Comparison of ENCODE assay signal across 22 mouse cellular contexts in genomic region chr1:40740739-40741138, GRCm38 (mm10). TPM values are rescaled to one million over a fixed set of nuclear protein-coding genes. Genes with fewer than 3 reads are reported as not detected.
DNase-seq lines count a peak whose midpoint lies in the region; ATAC-seq and TF ChIP-seq lines count a peak whose summit lies in the region.
"Had no signal": no experiment of that assay in that cellular context is flagged by ENCODE, and none has a peak within 500 bp of the region (broad histone marks: within the 10 kb centered on the region; RNA-seq: fewer than 3 reads in every experiment).

No protein-coding gene starts in this region.

- no peak for TF ChIP-seq CTCF in liver, postnatal 0 days (IDR thresholded peaks at IDR 0.05; ENCODE audit: low read depth)

- no peak for ATAC-seq in heart, embryonic 11.5 days (replicated peaks; ENCODE audit: insufficient number of reproducible peaks, low FRiP score, low TSS enrichment)
- ATAC-seq in limb, embryonic 11.5 days (ENCODE audit: insufficient number of reproducible peaks, low FRiP score, low TSS enrichment, low read depth): peak; percentile 60; the same call in 1 of the 2 replicates
- ATAC-seq in limb, embryonic 12.5 days (ENCODE audit: insufficient number of reproducible peaks, insufficient read depth, low FRiP score, low TSS enrichment, low read depth): peak; percentile 82
- no peak for ATAC-seq in liver, postnatal 0 days
- ATAC-seq: activated CD4-positive, CD25-positive, alpha-beta regulatory T cell, adult 4 months; CD4-positive, CD25-positive, alpha-beta regulatory T cell, adult 4 months; Patski had no signal

- H3K9ac ChIP-seq in heart, embryonic 11.5 days (ENCODE audit: low read depth, low read length): no peak overlapping the region
- no peak overlapping the region for H3K9ac ChIP-seq in limb, embryonic 11.5 days (ENCODE audit: low read length)
- no peak overlapping the region for H3K9ac ChIP-seq in limb, embryonic 12.5 days (replicated peaks)
- H3K9ac ChIP-seq in liver, postnatal 0 days (replicated peaks): no peak overlapping the region

- H3K4me2 ChIP-seq in heart, embryonic 11.5 days: no peak overlapping the region
- H3K4me2 ChIP-seq in limb, embryonic 11.5 days (ENCODE audit: low read depth, severe bottlenecking): no peak overlapping the region
- no peak overlapping the region for H3K4me2 ChIP-seq in limb, embryonic 12.5 days
- H3K4me2 ChIP-seq in liver, postnatal 0 days (ENCODE audit: low read depth, low read length): no peak overlapping the region

- H3K27me3 ChIP-seq in heart, embryonic 11.5 days (ENCODE audit: control insufficient read depth, insufficient read depth, low read length): no peaks in the 10 kb centered on the region
- no peaks in the 10 kb centered on the region for H3K27me3 ChIP-seq in limb, embryonic 11.5 days (ENCODE audit: control insufficient read depth, insufficient read depth, low read length)
- no peaks in the 10 kb centered on the region for H3K27me3 ChIP-seq in limb, embryonic 10.5 days (ENCODE audit: low read depth, poor library complexity, severe bottlenecking)
- H3K27me3 ChIP-seq in limb, embryonic 12.5 days: no peaks in the 10 kb centered on the region
- no peaks in the 10 kb centered on the region for H3K27me3 ChIP-seq in liver, postnatal 0 days (ENCODE audit: insufficient read depth, low read length)
- H3K27me3 ChIP-seq: CH12.LX had no signal

- no peaks in the 10 kb centered on the region for H3K9me3 ChIP-seq in heart, embryonic 11.5 days (replicated peaks; ENCODE audit: control insufficient read depth, low read length)
- H3K9me3 ChIP-seq in limb, embryonic 11.5 days (ENCODE audit: control insufficient read depth, low read length): no peaks in the 10 kb centered on the region
- no peaks in the 10 kb centered on the region for H3K9me3 ChIP-seq in limb, embryonic 10.5 days (replicated peaks)
- H3K9me3 ChIP-seq in limb, embryonic 12.5 days: no peaks in the 10 kb centered on the region
- no peaks in the 10 kb centered on the region for H3K9me3 ChIP-seq in liver, postnatal 0 days (ENCODE audit: low read length)
- H3K9me3 ChIP-seq: G1E had no signal

- WGBS in heart, embryonic 11.5 days (ENCODE audit: insufficient replicate concordance): 84% methylated on average over 2 of the region's 2 CpGs
- 54% methylated on average over 2 of the region's 2 CpGs for WGBS in limb, embryonic 11.5 days
- WGBS in limb, embryonic 10.5 days: 90% methylated on average over 2 of the region's 2 CpGs
- 35% methylated on average over 2 of the region's 2 CpGs for WGBS in limb, embryonic 12.5 days
- WGBS in liver, postnatal 0 days (ENCODE audit: insufficient replicate concordance): 72% methylated on average over 2 of the region's 2 CpGs

- H3K4me1 ChIP-seq in heart, embryonic 11.5 days (ENCODE audit: control insufficient read depth, insufficient read depth, low read length): no peaks in the 10 kb centered on the region
- no peaks in the 10 kb centered on the region for H3K4me1 ChIP-seq in limb, embryonic 11.5 days (ENCODE audit: control insufficient read depth, insufficient read depth, low read length)
- H3K4me1 ChIP-seq in limb, embryonic 10.5 days: no peaks in the 10 kb centered on the region
- no peaks in the 10 kb centered on the region for H3K4me1 ChIP-seq in limb, embryonic 12.5 days (replicated peaks)
- H3K4me1 ChIP-seq in liver, postnatal 0 days (ENCODE audit: insufficient read depth): no peaks in the 10 kb centered on the region

- no peak overlapping the region for H3K27ac ChIP-seq in heart, embryonic 11.5 days (ENCODE audit: low read depth, low read length)
- H3K27ac ChIP-seq in limb, embryonic 11.5 days (replicated peaks; ENCODE audit: low read depth, low read length): no peak overlapping the region
- H3K27ac ChIP-seq in limb, embryonic 10.5 days: no peak overlapping the region
- no peak overlapping the region for H3K27ac ChIP-seq in limb, embryonic 12.5 days
- no peak overlapping the region for H3K27ac ChIP-seq in liver, postnatal 0 days (ENCODE audit: low read depth)

- TF ChIP-seq EP300 in liver, postnatal 0 days (IDR thresholded peaks at IDR 0.05; ENCODE audit: low read depth): no peak

- H3K36me3 ChIP-seq in heart, embryonic 11.5 days (ENCODE audit: control insufficient read depth, insufficient read depth, low read length): no peaks in the 10 kb centered on the region
- no peaks in the 10 kb centered on the region for H3K36me3 ChIP-seq in limb, embryonic 11.5 days (ENCODE audit: control insufficient read depth, insufficient read depth, low read length)
- no peaks in the 10 kb centered on the region for H3K36me3 ChIP-seq in limb, embryonic 10.5 days
- H3K36me3 ChIP-seq in limb, embryonic 12.5 days: no peaks in the 10 kb centered on the region
- H3K36me3 ChIP-seq in liver, postnatal 0 days (replicated peaks; ENCODE audit: insufficient read depth, low read length): no peaks in the 10 kb centered on the region
- H3K36me3 ChIP-seq: G1E had no signal

- H3K4me3 ChIP-seq in heart, embryonic 11.5 days (ENCODE audit: low read depth, low read length): no peak overlapping the region
- H3K4me3 ChIP-seq in limb, embryonic 11.5 days (ENCODE audit: low read depth, low read length): no peak overlapping the region
- H3K4me3 ChIP-seq in limb, embryonic 10.5 days: no peak overlapping the region
- no peak overlapping the region for H3K4me3 ChIP-seq in limb, embryonic 12.5 days (replicated peaks)
- H3K4me3 ChIP-seq in liver, postnatal 0 days (ENCODE audit: low read depth, low read length): no peak overlapping the region

- peak; percentile 19 for DNase-seq in heart, adult 11 months
- no peak for DNase-seq in limb, embryonic 11.5 days (ENCODE audit: low spot score)
- no peak for DNase-seq in limb, embryonic 10.5 days (ENCODE audit: low spot score)
- peak; percentile 24 for DNase-seq in forelimb bud, embryonic 11.5 days (ENCODE audit: low read depth, low spot score)
- no peak for DNase-seq in liver, postnatal 0 days
- no peak for DNase-seq in kidney, postnatal 25 days
- DNase-seq: adrenal gland, adult 2 months; adrenal gland, adult 8-10 months; adrenal gland, postnatal 10 days; adrenal gland, postnatal 14 days; adrenal gland, postnatal 25 days; adrenal gland, postnatal 36 days; B cell, adult 2 months; cerebellum, adult 11 months; cerebellum, adult 11-12 months had no signal

RNA-seq across cellular contexts. Expression of gene Mfsd9, which starts 49.7 kb away (rescaled TPM):
- 1.9 and 2.0 TPM in 2 replicates for polyA plus RNA-seq in heart, embryonic 11.5 days (2014; fragmentation: Nextera tagmentation; extraction: Ambion mirVana)
- polyA plus RNA-seq in limb, embryonic 11.5 days (2014; fragmentation: Nextera tagmentation; extraction: Ambion mirVana): 2.9 and 4.0 TPM in 2 replicates
- 2.1 and 3.4 TPM in 2 replicates for polyA plus RNA-seq in limb, embryonic 10.5 days (2016; fragmentation: Nextera tagmentation; extraction: Ambion mirVana)
- 3.5 and 3.8 TPM in 2 replicates for polyA plus RNA-seq in limb, embryonic 12.5 days (2016; fragmentation: Nextera tagmentation; extraction: Ambion mirVana)
- 0.62 and 0.65 TPM in 2 replicates for polyA plus RNA-seq in liver, postnatal 0 days (2015; fragmentation: Nextera tagmentation; extraction: Ambion mirVana)

Comparison
In these comparisons a context has a peak if more than half of its experiments do, and no peak if none do; other contexts are left out.
1. DNase-seq: peak in heart, adult 11 months (single experiment) and forelimb bud, embryonic 11.5 days (single experiment); none in limb, embryonic 11.5 days (single experiment), limb, embryonic 10.5 days (single experiment), liver, postnatal 0 days (single experiment) and kidney, postnatal 25 days (0 of 2).
2. ATAC-seq: peak in limb, embryonic 11.5 days (single experiment) and limb, embryonic 12.5 days (single experiment); none in heart, embryonic 11.5 days (single experiment) and liver, postnatal 0 days (single experiment).